Mouse (Mus musculus) C2C12 (cell line): ENCODE measurements around the gene Siglech.
"Not testable (repeated sequence)": the region's sequence is repeated elsewhere in the genome, so short reads cannot be mapped to it uniquely, and the experiment has no call there.

ENCODE experiments used
- CEBPB ChIP-seq: IDR thresholded peaks from one replicate; pipeline ENCODE4 v1.6.1; 2011; ENCODE audit warnings: low read depth, mild to moderate bottlenecking, control low read depth, moderate library complexity
- CTCF ChIP-seq: IDR thresholded peaks from one replicate; pipeline ENCODE4 v1.5.1; 2011; ENCODE audit not compliant: control insufficient read depth, insufficient read depth, insufficient read length
- FOSL1 ChIP-seq: IDR thresholded peaks from one replicate; pipeline ENCODE4 v1.8.0; 2011; ENCODE audit warnings: mild to moderate bottlenecking, low read length; ENCODE audit not compliant: poor library complexity, insufficient read depth, severe bottlenecking
- MAX ChIP-seq: IDR thresholded peaks from one replicate; pipeline ENCODE4 v1.6.1; 2011; ENCODE audit warnings: mild to moderate bottlenecking, control low read depth
- MYOD1 ChIP-seq: IDR thresholded peaks from one replicate; pipeline ENCODE4 v1.6.1; 2011; ENCODE audit warnings: low read depth; ENCODE audit not compliant: control insufficient read depth, insufficient read length
- USF1 ChIP-seq: IDR thresholded peaks from one replicate; pipeline ENCODE4 v1.6.1; 2011; ENCODE audit warnings: low read depth, mild to moderate bottlenecking, control low read depth, moderate library complexity

DNA sequence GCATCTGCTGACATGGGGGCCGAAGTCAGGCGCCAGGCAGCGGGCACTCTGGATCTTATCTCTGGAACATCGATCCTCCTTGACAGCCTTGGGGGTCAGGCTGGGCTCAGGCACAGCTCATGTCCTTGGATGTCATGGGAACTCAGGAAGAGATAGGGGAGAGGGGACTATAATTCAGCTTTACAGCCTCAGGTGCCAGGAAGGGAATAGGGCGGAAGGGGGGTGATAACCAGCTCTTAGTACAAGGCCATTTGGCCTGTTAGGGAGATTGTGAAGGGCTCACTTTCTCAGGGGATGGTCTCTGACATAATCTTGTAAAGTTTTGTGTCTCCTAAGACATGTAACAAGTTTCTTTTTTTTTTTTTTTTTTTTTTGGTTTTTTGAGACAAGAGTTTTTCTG is 22.6 kb downstream of the Siglech start:
- TF ChIP-seq MAX, MYOD1, CTCF, FOSL1, CEBPB, USF1: not testable (repeated sequence)
